Mouse (Mus musculus) 3T3-L1 (cell line): ENCODE results near the gene Ube2n.

Experiments used
- DNase-seq: peaks from one replicate; pipeline ENCODE4 v3.0.0-alpha.2; 2015; ENCODE audit warnings: low read depth, low spot score

Gene Ube2n

DNA sequence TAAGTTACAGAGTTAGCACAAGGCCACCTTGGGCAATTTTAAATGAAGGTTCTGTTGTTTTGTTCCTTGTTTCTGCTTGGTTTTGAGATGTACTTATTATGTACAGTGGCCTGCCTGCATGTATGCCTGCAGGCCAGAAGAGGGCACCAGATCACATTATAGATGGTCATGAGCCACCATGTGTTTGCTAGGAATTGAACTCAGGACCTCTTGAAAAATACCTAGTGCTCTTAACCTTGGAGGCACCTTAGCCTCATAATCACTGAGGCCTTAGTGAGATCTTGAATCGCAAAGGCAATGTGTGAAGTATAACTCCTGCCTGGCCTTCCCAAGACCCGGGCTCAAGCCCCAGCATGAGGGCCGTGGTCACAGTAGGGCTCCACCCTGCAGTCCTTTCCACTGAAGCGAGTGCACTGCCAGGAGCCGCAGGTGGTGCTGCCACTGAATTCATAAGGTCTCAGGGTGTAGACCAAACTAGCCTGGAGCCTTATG, 42.4 kb downstream of the Ube2n start:
- DNase-seq, result peak; percentile 53

DNA sequence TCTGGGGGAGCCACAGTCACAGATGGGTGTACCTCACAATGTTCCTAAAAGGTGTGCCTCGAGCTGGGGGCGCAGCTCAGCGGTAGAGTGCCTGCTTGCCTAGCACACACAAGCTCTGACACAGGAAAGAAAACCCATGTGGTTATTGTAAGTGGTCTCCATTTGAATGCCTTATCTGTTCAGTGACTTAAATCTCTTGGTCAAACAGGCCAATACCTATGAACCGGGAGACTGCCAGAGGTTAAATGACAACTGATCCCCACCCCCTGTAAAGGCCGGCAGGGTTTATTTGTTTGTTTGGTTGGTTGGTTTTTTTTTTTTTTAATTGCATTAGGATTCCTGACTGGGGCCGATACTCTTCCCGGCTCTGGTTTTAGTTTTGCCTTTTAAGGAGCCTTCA, 44.5 kb downstream of the Ube2n start:
- DNase-seq, result no peak

DNA sequence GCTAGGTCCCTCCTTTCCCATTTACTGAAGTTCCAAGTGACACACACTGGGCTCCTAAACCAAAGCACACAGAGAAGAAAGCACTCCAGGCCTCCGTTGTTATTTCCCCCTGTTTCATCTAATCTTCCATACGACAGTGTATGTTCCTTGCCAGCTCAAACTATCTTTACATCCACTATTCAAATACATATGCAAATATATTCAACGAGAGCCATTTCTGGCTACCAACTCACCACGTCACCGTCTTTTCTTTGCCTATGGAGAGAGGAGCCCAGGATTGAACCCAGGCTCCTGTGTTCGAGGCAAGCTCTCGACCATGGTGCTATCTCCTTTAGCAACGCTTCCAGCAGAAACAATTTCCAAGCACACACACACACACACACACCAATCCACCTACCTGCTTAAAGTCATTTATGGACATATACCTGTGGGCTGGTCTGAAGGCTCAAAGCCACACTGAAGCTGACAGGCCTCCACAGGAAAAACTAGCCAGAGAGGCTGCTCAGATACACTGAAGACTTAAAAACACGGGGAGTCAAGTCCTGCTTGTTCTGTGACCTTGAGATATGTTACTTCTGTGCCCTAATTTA, 45.5 kb downstream of the Ube2n start:
- DNase-seq, result no peak

DNA sequence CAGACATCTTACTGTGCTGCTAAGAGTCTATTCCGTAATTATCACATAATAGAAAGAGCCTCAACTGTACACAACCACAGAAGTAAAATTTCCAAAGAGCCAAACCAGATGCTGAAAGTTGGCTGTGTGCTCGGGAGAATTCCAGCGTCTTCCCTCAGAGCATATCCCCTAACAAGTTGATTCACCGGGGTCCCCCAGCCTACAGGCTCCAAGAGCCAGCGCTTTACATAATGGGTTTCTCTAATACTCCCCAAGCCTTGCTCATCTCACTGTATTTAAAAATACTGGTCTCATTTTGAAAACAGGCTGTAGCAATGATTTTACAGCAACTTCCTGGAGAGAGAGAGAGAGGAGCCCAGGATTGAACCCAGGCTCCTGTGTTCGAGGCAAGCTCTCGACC, 46.7 kb downstream of the Ube2n start:
- peak; percentile 12 for DNase-seq

DNA sequence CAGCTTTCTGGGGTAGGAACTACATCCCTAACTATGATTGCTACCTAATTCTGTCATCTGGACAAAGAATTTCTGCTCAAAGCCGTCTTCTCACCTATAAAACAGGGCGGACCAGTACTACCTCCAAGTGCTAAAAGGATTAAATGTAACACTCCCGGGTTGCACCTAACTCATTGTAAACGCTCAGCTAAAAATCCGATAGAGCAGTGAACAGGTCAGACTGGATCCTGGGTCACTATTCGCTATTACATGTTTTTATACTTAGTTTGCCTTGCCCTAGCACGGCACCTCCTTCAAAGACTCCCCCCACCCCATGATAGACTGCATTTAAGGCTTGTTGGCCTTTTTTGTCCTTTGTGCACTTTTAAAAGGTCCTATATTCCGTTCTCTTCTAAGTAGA, 47.5 kb downstream of the Ube2n start:
- DNase-seq, result peak; percentile 29

DNA sequence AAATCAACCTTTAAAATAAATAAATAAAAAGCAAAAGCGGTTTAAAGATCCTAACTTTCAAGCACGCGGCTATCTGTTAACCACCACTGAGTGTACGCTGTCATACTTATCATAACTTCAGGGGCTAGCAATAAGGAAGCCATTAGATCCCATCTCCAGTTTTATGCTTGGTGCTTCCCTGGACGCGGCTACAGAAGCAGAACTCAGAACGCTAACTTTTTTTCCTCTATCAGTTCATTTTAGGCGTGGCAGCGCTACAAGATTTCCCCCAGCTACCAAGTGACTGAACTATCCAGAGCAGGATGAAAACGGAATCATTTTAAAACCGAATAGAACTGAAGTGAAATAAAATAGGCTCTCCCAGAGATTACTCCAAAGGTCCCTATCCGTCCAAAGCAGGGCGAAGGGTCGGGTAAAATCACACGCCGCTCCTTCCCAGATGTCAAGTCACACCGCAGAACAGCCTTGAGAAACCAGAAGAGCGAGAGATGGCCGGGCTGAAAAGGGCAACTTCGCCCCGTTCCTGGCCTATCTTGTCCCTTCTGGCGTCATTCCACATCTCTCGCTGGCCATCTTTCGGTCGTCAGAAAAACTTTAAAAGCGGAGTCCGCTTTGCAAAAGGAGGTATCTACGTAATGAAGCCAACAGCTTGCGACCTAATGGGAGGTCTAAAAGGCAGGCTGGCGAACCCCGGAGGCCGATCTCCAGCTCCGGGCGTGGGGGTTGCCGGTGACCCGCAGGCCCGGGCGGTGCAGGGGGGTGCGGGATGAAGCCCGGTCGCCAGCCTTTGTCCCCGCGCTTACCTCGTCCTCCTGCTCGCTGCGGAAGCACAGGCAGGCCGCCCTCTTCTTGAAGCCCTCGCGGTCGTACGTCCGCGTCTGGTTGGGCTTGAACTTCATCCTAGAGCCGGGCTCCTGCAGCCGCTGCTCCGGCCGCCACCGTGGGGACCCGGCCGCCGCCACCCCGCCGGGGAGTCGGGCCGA, 48.2 kb downstream of the Ube2n start:
- DNase-seq, result peak; percentile 65

DNA sequence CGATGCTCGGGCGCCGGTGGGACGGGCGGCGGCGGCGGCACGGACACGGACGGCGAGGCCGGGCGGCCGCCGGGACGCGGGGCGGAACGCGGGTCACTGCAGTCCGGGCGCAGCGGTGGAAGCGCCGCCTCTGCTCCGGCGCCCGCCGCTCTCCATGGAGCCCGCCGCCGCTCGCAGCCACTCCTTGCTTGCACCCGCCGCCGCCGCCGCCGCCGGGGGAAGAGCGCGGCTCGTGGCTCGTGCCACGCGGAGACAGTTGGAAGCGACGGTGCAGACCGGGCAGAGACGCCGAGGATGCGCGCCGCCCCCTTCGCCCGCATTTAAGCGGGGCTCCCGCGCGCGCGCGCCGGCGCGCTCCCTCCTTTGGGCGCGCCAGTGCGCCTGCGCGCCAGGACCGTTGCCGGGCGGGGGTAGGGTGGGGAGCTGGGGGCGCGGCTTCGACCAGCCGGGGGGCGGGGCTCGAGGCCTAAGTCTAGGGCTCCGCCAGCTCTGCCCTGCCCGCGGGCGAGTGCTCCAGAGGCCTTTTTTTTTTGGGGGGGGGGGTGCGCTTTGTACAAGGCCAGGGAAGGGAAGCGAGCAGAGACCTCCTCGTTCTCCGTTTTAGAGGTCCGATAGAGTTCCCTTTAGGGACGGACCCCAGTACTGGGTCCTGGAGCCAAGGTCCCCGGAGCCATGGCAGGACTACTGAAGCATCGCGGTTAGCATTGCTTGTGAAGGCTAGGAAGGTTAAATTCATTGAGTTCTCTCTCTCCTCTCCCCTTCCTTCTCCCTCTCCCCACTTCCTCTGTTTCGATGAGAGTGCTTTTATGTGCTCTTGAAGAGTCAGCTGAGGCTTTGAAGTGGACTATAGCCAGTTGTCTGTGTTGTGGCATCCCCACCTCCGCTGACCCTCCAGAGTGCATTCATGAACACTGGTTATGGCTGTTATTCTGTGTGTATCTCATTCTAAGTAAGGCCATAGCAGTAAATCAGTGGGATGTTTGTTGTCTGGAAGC, 49.2 kb downstream of the Ube2n start, which contains the start of gene Nudt4:
Gene Nudt4, minus strand, starts transcription at position 296 of the 995 bp plus-strand sequence.
- DNase-seq, result peak; percentile 80

DNA sequence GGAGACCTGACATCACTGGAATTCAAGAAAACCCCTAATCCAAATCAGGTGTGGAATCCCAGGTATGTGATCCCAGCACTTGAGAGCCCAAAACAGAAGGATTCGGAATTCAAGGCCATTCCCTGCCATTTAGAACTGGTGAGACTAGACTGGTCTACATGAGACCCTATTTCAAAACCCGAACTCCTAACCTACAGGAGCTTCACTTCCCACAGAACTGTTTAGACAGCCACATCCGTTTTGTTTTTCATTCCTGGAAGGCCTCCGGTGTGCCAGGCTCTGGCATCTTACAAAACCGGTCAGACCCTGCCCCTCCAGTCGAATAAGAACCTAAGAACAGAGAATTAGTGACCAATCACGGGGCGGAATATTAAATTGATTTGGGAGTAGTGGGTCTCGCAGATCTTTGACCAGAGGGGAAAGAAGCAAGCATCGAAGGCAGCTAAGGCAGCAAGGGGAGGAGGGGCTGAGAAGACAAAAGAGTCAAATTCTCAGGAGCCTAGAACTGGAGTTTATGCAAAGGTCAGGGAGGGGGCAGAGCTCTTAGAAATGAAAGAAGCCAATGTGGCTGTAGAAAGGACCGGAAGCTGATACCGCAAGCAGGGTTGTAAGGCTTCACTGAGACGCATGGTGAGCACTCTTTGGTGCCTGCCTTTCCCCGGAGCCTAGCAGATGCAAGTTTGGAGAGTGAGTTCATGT, 50.4 kb downstream of the Ube2n start:
- no peak for DNase-seq

DNA sequence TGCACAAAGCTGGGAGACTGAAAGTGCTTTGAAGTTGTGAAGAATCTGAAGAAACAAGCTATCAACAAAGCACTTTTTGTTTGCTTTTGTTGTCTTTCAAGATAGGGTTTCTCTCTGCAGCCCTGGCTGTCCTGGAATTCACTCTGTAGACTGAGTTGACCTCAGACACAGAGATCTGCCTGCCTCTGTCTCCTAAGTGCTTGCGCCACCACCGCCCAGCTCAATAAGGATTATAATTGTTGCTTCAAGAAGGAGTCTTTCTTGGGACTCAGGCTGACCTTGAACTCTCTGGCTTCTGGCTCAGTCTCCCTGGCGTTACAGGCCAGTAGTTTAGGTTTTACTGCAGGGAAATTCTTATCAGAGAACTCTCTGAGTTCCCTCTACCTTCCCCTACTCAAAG, 51.8 kb downstream of the Ube2n start:
- DNase-seq, result no peak

DNA sequence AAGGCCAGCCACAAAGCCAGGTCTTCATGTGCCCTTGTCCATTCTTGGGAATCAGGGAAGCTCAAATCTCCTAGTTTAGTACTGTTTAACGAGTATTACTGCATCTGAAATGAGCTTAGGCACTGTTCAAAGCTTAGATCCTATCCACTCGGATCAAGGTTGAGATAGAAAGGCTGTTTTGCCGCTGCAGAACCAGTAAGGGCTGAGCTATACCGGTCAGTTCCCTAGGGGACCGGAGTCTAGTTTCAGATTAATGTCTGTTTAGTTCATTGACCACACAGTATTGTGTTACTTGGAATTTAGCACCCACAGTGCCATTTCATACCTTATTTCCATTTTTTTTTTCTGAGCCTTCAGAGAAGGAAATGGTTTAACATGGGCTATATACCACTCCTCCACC, 52.6 kb downstream of the Ube2n start:
- no peak for DNase-seq

DNA sequence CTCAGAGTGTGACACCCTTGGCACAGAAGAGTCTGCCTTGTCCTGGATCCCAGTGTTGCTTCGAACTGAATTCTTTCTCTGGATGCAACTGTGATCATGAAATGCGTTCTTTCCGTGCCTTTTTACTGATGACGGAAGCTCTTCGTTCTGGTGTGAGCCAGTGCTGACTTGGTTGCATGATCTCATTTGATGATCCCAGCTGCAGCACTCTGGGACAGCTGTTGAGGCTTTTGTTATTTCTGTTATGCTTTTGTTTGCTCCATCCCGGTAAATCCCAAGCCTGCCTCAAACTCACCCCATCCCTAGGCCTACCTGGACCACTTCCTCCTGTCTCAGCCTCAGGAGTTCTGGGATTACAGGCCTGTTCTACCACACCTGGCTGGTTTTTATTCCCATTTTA, 53.1 kb downstream of the Ube2n start:
- DNase-seq, result no peak

DNA sequence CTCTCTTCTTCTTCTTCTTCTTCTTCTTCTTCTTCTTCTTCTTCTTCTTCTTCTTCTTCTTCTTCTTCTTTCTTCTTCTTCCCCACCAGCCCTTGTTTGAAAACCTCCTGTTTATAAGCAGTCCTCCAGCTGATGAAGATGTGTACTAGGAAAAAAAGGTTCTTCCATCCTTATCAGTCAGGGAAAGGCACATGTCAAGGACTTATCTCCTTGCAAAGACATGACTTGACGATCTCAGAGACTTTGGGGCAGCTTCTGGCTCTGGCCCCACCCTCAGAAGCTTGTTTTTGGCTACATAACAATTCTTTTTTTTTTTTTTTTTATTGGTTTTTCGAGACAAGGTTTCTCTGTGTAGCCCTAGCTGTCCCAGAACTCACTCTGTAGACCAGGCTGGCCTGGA, 54.5 kb downstream of the Ube2n start:
- DNase-seq, result no peak

DNA sequence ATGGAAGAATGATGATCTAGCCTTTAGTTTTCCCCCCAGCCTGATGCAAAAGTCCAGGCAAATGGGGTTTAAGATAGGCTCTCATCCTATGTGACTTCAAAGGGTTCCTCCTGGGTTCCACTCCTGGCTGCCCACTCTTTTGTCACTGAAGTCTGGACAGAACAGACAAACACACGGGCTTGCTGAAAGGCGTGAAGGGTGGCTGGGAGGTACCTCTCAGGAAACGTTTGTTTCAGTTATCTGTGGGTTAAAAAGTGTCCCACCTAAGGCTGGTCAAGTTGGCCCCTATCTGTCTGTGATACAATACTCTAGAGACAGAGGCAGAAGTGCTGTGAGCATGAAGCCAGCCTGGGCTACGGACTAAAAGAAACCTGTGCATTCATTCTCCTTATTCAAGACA, 60.0 kb downstream of the Ube2n start:
- no peak for DNase-seq

DNA sequence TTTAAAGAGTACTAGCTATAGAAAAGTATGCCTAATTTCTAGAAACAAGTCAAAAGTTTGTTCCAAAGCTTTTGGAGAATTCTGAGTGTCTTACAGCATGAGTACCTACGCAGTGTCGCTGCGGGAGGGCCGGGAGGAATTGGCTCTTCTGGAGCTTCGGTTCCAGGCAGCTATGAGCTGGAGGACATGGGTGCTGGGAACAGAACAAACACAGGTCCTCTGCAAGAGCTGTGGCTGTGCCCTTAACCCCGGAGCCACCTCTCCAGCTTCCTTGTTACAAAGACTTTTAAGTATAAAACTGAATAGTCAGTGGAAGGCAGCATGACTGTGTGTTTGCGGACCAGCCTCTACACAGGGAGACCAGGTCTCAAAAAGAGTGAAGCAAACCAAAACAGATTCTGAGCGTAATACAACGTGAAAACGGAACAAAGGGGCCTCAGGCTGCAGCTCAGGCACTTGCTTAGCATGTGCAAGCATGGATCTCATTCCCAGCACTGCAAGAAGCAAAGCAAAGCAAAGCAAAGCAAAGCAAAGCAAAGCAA, 61.0 kb downstream of the Ube2n start:
- no peak for DNase-seq

DNA sequence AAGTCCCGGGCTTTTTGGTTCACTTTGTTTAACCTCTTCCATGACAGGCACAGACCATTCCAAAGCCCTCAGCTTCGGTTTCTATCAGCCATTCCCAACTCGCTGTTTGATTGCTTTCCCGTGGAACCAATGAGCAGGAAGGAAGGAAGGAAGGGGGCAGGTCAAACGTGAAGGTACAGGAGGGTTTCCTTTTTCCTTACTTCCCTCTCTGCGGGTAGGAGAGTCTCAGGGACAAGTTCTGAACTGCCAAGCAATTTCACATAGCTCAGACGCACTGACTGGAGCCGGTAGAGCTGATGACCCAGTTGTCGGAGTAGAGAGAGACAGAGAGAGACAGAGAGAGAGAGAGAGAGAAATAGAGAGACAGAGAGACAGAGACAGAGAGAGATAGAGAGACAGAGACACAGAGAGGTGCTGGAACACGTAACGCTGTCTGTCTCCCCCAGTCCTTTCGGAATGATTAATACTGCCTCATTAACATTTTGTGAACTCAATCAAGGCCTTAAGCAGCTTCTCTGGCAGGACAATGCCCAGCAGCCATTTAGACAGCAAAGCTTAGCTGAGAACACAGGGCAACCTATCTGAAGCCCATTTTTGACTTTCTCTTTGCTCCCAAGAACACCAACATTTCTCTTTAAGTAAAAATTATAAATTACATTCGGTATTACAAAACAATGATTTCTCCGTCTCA, 62.1 kb downstream of the Ube2n start:
- DNase-seq, result no peak

DNA sequence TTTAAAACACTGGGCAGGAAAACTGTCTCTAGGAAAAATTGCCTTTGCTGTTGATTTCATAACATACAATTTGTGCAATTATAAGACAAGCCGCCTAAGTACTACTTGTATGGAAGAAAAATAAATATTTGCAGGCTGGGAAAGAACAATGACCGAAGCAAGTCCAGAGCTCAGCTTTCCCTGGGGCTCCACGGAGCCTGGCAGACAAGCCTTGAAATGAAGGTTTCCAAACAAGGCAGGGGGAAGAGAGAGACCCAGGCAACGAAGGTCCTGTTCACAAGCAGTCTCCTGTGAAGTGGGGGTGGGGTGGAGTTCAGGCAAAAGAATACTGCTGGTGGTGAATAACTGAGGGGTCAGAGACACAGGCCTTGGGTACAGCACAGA, 62.6 kb downstream of the Ube2n start:
- no peak for DNase-seq

DNA sequence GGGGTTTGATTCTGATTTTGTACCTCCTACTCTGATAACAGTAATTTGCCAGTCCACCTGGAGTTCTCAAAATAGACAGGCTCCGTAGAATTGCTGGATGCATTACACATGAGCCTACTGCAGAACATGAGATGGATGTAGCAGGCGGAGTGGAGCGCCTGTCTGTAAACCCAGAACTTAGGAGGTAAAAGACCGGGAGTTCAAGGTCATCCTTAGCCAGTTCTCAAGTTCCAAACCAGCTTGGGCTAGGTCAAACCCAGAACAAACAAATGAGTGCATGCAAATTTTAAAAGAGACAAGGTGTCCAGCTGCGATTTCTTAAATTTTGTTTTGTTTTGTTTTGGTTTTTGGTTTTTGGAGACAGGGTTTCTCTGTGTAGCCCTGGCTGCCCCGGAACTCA, 70.6 kb downstream of the Ube2n start:
- no peak for DNase-seq

DNA sequence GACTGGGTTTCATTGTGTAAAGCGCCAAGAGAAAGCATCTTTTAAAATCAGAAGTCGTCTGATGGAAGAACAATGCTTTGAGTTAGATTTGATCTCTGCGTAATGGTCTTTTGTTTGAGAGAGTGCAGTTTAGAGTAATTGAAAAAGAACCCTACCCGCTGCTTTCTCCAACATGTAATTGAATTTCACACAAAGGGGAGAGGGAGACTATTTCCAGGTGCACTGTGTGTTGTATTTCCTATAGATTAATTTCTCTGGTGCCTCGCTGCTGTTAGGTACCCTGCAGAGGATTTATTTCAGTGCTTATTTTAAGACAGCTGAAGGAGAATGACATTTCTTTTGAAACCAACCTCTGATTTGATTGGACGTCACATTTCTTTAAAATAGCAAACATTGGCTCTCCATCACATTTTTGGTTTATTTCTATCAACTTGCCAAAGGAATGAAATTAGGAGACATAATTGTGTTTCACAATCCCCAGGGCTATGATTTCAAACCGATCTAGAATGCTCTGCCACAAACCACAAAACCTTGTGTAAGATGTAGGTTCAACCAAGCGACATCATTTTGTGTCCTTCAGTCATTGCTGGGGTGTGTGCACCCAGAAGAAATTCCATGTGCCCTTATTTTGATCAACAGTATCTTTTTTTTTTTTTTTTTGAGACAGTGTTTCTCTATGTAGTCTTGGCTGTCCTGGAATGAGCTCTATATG, 72.7 kb downstream of the Ube2n start:
- DNase-seq, result no peak

DNA sequence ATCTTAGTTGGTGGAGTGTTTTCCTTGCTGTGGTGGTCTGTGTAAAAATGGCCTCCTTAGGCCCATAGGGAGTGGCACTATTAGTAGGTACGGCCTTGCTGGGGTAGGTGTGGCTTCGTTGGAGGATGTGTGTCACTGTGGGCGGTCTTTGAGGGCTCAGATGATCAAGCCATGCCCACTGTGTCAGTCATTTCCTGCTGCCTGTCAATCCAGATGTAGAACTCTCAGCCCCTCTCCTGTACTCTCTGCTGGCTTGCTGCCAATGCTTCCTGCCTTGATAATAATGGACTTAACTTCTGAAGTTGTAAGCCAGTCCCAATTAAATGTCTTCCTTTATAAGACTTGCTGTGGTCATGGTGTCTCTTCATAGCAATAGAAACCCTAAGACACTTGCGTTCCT, 74.3 kb downstream of the Ube2n start:
- no peak for DNase-seq

DNA sequence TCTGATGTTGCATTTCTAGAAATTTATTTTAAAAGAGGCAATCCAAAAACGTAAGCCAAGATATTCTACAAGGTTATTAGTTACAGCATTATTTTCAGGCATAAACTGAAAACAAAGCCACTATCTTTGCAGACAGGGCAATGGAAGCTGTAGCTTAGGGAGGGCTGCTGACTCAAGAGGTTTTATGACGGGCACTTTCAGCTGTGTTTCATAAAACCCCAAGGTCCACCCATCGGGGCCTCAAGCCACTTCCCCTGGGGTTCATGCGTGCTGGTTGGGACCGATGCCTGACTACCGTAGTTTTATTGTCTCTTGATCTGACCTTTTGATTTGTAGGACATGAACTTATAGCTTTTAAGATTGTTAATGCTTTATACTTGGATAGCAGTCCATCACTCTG, 75.3 kb downstream of the Ube2n start:
- no peak for DNase-seq
